Mouse (Mus musculus) lung, embryonic 14.5 days (tissue): ENCODE measurements around the gene Acsm1. TPM values are rescaled to one million over a fixed set of nuclear protein-coding genes. Genes with fewer than 3 reads are reported as not detected.
A peak's percentile ranks its signal among the peaks of the same experiment; 100 is the strongest.

Source experiments
- ATAC-seq: fragments of 200-750 bp; cut with Nextera tagmentation; 2 replicates; pipeline ENCODE4 v1.8.0; 2017; ENCODE audit warnings: mild to moderate bottlenecking, moderate TSS enrichment, moderate library complexity; ENCODE audit not compliant: insufficient read depth
- DNase-seq: peaks from one replicate; pipeline ENCODE4 v3.0.0-alpha.2; 2015
- H3K27ac ChIP-seq: fragments of 300-500 bp; sonication (generic); 2 replicates; pipeline ENCODE4 v1.5.1; 2014; ENCODE audit warnings: low read depth, mild to moderate bottlenecking, moderate library complexity
- H3K27me3 ChIP-seq: fragments of 300-500 bp; sonication (generic); 2 replicates; pipeline ENCODE4 v1.6.1; 2014; ENCODE audit warnings: low read length, control low read depth; ENCODE audit not compliant: insufficient read depth
- H3K36me3 ChIP-seq: fragments of 300-500 bp; sonication (generic); 2 replicates; pipeline ENCODE4 v1.6.1; 2014; ENCODE audit warnings: control low read depth; ENCODE audit not compliant: insufficient read depth
- H3K4me1 ChIP-seq: fragments of 300-500 bp; sonication (generic); 2 replicates; pipeline ENCODE4 v1.6.1; 2014; ENCODE audit warnings: antibody characterized with exemption, control low read depth; ENCODE audit not compliant: insufficient read depth
- H3K4me2 ChIP-seq: fragments of 300-500 bp; sonication (generic); 2 replicates; pipeline ENCODE4 v1.6.1; 2014; ENCODE audit warnings: mild to moderate bottlenecking
- H3K4me3 ChIP-seq: fragments of 300-500 bp; sonication (generic); 2 replicates; pipeline ENCODE4 v1.5.1; 2014; ENCODE audit warnings: low read depth, low read length
- H3K9ac ChIP-seq: fragments of 300-500 bp; sonication (generic); 2 replicates; pipeline ENCODE4 v1.6.1; 2014
- H3K9me3 ChIP-seq: fragments of 300-500 bp; sonication (generic); 2 replicates; pipeline ENCODE4 v1.6.1; 2016; ENCODE audit warnings: low read depth, low read length, control low read depth
- CTCF ChIP-seq: IDR thresholded peaks from 2 replicates; pipeline ENCODE4 v1.5.1; 2016; ENCODE audit warnings: antibody characterized with exemption, low read depth
- WGBS: fragments of 180-500 bp; shearing (Covaris S2); extraction: QIAGEN DNeasy Blood & Tissue Kit; methylation state at CpG from one replicate; pipeline ENCODE4 v1.1.7; 2014; 5-methylcytosine and 5-hydroxymethylcytosine counted together
- polyA plus RNA-seq: library from polyadenylated mRNA; unstranded; fragments of >200 nt; fragmentation: Nextera tagmentation; extraction: Ambion mirVana; gene quantifications from 2 replicates; pipeline ENCODE4 v1.2.1, GENCODE M21; 2014

Gene Acsm1
- polyA plus RNA-seq, 1 experiment from 2014 or later = 2.0 TPM

GRCm38 (mm10) chr7:119596536-119596935, 10.3 kb upstream of the Acsm1 start:
- no peak overlapping the region for H3K9ac ChIP-seq
- no peak for ATAC-seq
- H3K4me2 ChIP-seq = no peak overlapping the region
- H3K27me3 ChIP-seq = no peaks in the 10 kb centered on the region
- H3K27ac ChIP-seq = no peak overlapping the region
- DNase-seq = no peak
- H3K4me3 ChIP-seq = no peak overlapping the region
- no peaks in the 10 kb centered on the region for H3K4me1 ChIP-seq
- TF ChIP-seq CTCF = no peak
- H3K9me3 ChIP-seq = no peaks in the 10 kb centered on the region
- 47% methylated on average over 2 of the region's 2 CpGs for WGBS
- no peaks in the 10 kb centered on the region for H3K36me3 ChIP-seq

GRCm38 (mm10) chr7:119601195-119601953, 5.5 kb upstream of the Acsm1 start:
- ATAC-seq (no peak), DNase-seq (no peak)
- no peak overlapping the region for H3K27ac ChIP-seq
- H3K36me3 ChIP-seq = no peaks in the 10 kb centered on the region
- WGBS = 71% methylated on average over 2 of the region's 2 CpGs
- no peak overlapping the region for H3K4me3 ChIP-seq
- no peaks in the 10 kb centered on the region for H3K27me3 ChIP-seq
- TF ChIP-seq CTCF = no peak
- no peak overlapping the region for H3K9ac ChIP-seq
- H3K4me1 ChIP-seq = no peaks in the 10 kb centered on the region
- no peak overlapping the region for H3K4me2 ChIP-seq
- H3K9me3 ChIP-seq = no peaks in the 10 kb centered on the region

GRCm38 (mm10) chr7:119601954-119602317, 4.9 kb upstream of the Acsm1 start:
- no peak for TF ChIP-seq CTCF
- H3K9me3 ChIP-seq = no peaks in the 10 kb centered on the region
- H3K36me3 ChIP-seq = no peaks in the 10 kb centered on the region
- H3K4me3 ChIP-seq = no peak overlapping the region
- no peak overlapping the region for H3K27ac ChIP-seq
- 74% methylated on average over 1 of the region's 1 CpGs for WGBS
- H3K4me2 ChIP-seq = no peak overlapping the region
- H3K9ac ChIP-seq = no peak overlapping the region
- ATAC-seq = no peak
- no peak for DNase-seq
- no peaks in the 10 kb centered on the region for H3K4me1 ChIP-seq
- H3K27me3 ChIP-seq = no peaks in the 10 kb centered on the region

- TF ChIP-seq CTCF = no peak
- ATAC-seq (no peak), DNase-seq (no peak)
- Histone ChIP-seq H3K36me3 (no peaks in the 10 kb centered on the region), H3K27me3 (no peaks in the 10 kb centered on the region), H3K9ac (no peak overlapping the region), H3K4me1 (no peaks in the 10 kb centered on the region), H3K9me3 (no peaks in the 10 kb centered on the region), H3K27ac (no peak overlapping the region), H3K4me3 (no peak overlapping the region), H3K4me2 (no peak overlapping the region)
- WGBS = 52% methylated on average over 2 of the region's 2 CpGs
These were observed 1.8 kb upstream of the Acsm1 start for GRCm38 (mm10) chr7:119604903-119605483.

GRCm38 (mm10) chr7:119605926-119606663, 731 bp upstream of the Acsm1 start:
- H3K27me3 ChIP-seq = no peaks in the 10 kb centered on the region
- no peak overlapping the region for H3K4me3 ChIP-seq
- WGBS = 73% methylated on average over 9 of the region's 9 CpGs
- no peaks in the 10 kb centered on the region for H3K36me3 ChIP-seq
- H3K9ac ChIP-seq = no peak overlapping the region
- no peaks in the 10 kb centered on the region for H3K4me1 ChIP-seq
- H3K4me2 ChIP-seq = no peak overlapping the region
- no peaks in the 10 kb centered on the region for H3K9me3 ChIP-seq
- no peak for TF ChIP-seq CTCF
- DNase-seq (no peak), ATAC-seq (no peak)
- H3K27ac ChIP-seq = peak overlapping the region; percentile 90

- no peak for TF ChIP-seq CTCF
- DNase-seq = peak; percentile 75
- H3K27me3 ChIP-seq = no peaks in the 10 kb centered on the region
- WGBS = 45% methylated on average over 9 of the region's 9 CpGs
- no peak overlapping the region for H3K4me3 ChIP-seq
- no peaks in the 10 kb centered on the region for H3K36me3 ChIP-seq
- peak overlapping the region; percentile 90 for H3K27ac ChIP-seq
- no peak overlapping the region for H3K4me2 ChIP-seq
- ATAC-seq = peak; percentile 91
- H3K9me3 ChIP-seq = no peaks in the 10 kb centered on the region
- H3K4me1 ChIP-seq = no peaks in the 10 kb centered on the region
- H3K9ac ChIP-seq = no peak overlapping the region
These were observed 1.1 kb downstream of the Acsm1 start for GRCm38 (mm10) chr7:119607796-119608515.
